Mouse (Mus musculus) lung, embryonic 15.5 days (tissue): ENCODE results near the gene Pecam1. TPM values are rescaled to one million over a fixed set of nuclear protein-coding genes. Genes with fewer than 3 reads are reported as not detected.
"Not testable (repeated sequence)": the region's sequence is repeated elsewhere in the genome, so short reads cannot be mapped to it uniquely, and the experiment has no call there.

Experiments used
- ATAC-seq: fragments of 200-750 bp; cut with Nextera tagmentation; 2 replicates; pipeline ENCODE4 v1.8.0; 2017; ENCODE audit warnings: moderate number of reproducible peaks, borderline replicate concordance; ENCODE audit not compliant: low FRiP score, low TSS enrichment; ENCODE audit errors: extremely low read depth
- H3K27ac ChIP-seq: fragments of 300-500 bp; sonication (generic); 2 replicates; pipeline ENCODE4 v1.5.1; 2015; ENCODE audit warnings: moderate library complexity, mild to moderate bottlenecking, inconsistent platforms
- H3K27me3 ChIP-seq: fragments of 300-500 bp; sonication (generic); 2 replicates; pipeline ENCODE4 v1.6.1; 2015; ENCODE audit warnings: inconsistent platforms
- H3K36me3 ChIP-seq: fragments of 300-500 bp; sonication (generic); 2 replicates; pipeline ENCODE4 v1.6.1; 2015; ENCODE audit warnings: inconsistent platforms
- H3K4me1 ChIP-seq: fragments of 300-500 bp; sonication (generic); 2 replicates; pipeline ENCODE4 v1.6.1; 2015; ENCODE audit warnings: inconsistent platforms
- H3K4me2 ChIP-seq: fragments of 300-500 bp; sonication (generic); 2 replicates; pipeline ENCODE4 v1.6.1; 2015; ENCODE audit warnings: inconsistent platforms, mild to moderate bottlenecking, moderate library complexity
- H3K4me3 ChIP-seq: fragments of 300-500 bp; sonication (generic); 2 replicates; pipeline ENCODE4 v1.5.1; 2015; ENCODE audit warnings: mild to moderate bottlenecking, inconsistent platforms
- H3K9ac ChIP-seq: fragments of 300-500 bp; sonication (generic); 2 replicates; pipeline ENCODE4 v1.6.1; 2015; ENCODE audit warnings: inconsistent platforms
- H3K9me3 ChIP-seq: fragments of 300-500 bp; sonication (generic); 2 replicates; pipeline ENCODE4 v1.6.1; 2016; ENCODE audit warnings: inconsistent platforms
- WGBS: fragments of 180-500 bp; shearing (Covaris S2); methylation state at CpG from one replicate; pipeline ENCODE4 v1.1.7; 2015; 5-methylcytosine and 5-hydroxymethylcytosine counted together
- polyA plus RNA-seq: library from polyadenylated mRNA; unstranded; fragments of >200 nt; fragmentation: Nextera tagmentation; extraction: Ambion mirVana; gene quantifications from 2 replicates; pipeline ENCODE4 v1.2.1, GENCODE M21; 2015

The Pecam1 gene
- polyA plus RNA-seq, 1 experiment from 2014 or later: 117 TPM

GRCm38 (mm10) chr11:106782271-106782670 lies 31.8 kb upstream of the Pecam1 start:
- not testable (repeated sequence) for H3K9me3 ChIP-seq, H3K4me3 ChIP-seq, H3K27ac ChIP-seq, ATAC-seq, H3K27me3 ChIP-seq, H3K9ac ChIP-seq, H3K4me2 ChIP-seq
- peaks cover 60% of the 10 kb centered on the region for H3K36me3 ChIP-seq
- WGBS: 79% methylated on average over 7 of the region's 7 CpGs
- peaks cover 42% of the 10 kb centered on the region for H3K4me1 ChIP-seq

- Histone ChIP-seq H3K27me3 (no peaks in the 10 kb centered on the region), H3K9me3 (no peaks in the 10 kb centered on the region), H3K4me2 (no peak overlapping the region), H3K27ac (no peak overlapping the region), H3K4me1 (peaks cover 34% of the 10 kb centered on the region), H3K9ac (no peak overlapping the region), H3K36me3 (peaks cover 60% of the 10 kb centered on the region), H3K4me3 (no peak overlapping the region)
- ATAC-seq: no peak
- WGBS: 76% methylated on average over 6 of the region's 6 CpGs
These were observed 30.3 kb upstream of the Pecam1 start for GRCm38 (mm10) chr11:106780590-106781220.

GRCm38 (mm10) chr11:106780089-106780425 lies 29.6 kb upstream of the Pecam1 start:
- Histone ChIP-seq H3K4me2 (peak overlapping the region; percentile 68), H3K4me1 (peaks cover 29% of the 10 kb centered on the region), H3K9ac (no peak overlapping the region; the same call in 1 of the 2 replicates), H3K9me3 (no peaks in the 10 kb centered on the region), H3K27ac (peak overlapping the region; percentile 93), H3K4me3 (peak overlapping the region; percentile 71; the same call in 1 of the 2 replicates), H3K36me3 (peaks cover 60% of the 10 kb centered on the region), H3K27me3 (no peaks in the 10 kb centered on the region)
- ATAC-seq: 0 out of 2 replicates have a peak, but pooled peaks have one; percentile 5
- WGBS: 62% methylated on average over 4 of the region's 4 CpGs

DNA sequence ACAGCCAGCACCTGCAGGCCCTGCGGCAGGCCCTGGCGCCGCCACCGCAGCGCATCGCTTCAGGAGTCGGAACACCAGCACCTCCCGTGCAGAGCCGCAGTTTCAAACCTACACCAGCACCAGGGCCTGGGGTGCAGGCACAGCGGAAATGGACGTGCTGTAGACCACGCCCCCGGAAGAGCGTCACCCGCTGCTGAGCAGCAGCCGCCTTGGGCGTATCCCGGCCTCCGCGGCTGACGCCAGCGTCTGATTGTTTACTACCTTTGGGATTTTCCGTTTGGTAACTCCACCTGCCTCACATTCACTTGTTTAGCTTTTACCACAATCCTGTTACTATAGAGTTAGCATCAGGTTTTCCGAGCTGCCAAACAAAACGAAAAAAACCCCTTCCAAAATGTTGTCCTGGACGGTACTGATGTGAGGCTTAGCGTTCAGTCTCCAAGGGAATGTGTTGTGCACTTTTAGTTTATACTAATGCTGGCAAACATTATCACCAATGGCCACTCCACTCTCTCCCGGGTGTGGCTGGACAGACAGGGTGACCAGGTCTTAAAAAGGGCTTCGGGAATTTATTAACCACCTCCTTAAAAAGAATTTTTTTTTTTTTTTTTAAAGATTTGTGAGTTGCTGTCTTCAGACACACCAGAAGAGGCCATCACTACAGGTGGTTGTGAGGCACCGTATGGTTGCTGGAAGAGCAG lies 29.1 kb upstream of the Pecam1 start, which contains the start of gene Polg2:
Polg2 (minus strand) TSS at position 150 of the 701 bp plus-strand sequence.
- H3K27ac ChIP-seq: peak within 1 kb of the TSS; percentile 93
- no peaks in the 10 kb centered on the region for H3K9me3 ChIP-seq
- peak within 1 kb of the TSS; percentile 71 for H3K4me3 ChIP-seq
- H3K27me3 ChIP-seq: no peaks in the 10 kb centered on the region
- H3K36me3 ChIP-seq: peaks cover 60% of the 10 kb centered on the region
- H3K4me1 ChIP-seq: peaks cover 26% of the 10 kb centered on the region
- peak; percentile 99 for ATAC-seq
- H3K4me2 ChIP-seq: peak within 1 kb of the TSS; percentile 68
- peak within 1 kb of the TSS; percentile 85 for H3K9ac ChIP-seq
- WGBS: 2% methylated on average over 30 of the region's 30 CpGs

DNA sequence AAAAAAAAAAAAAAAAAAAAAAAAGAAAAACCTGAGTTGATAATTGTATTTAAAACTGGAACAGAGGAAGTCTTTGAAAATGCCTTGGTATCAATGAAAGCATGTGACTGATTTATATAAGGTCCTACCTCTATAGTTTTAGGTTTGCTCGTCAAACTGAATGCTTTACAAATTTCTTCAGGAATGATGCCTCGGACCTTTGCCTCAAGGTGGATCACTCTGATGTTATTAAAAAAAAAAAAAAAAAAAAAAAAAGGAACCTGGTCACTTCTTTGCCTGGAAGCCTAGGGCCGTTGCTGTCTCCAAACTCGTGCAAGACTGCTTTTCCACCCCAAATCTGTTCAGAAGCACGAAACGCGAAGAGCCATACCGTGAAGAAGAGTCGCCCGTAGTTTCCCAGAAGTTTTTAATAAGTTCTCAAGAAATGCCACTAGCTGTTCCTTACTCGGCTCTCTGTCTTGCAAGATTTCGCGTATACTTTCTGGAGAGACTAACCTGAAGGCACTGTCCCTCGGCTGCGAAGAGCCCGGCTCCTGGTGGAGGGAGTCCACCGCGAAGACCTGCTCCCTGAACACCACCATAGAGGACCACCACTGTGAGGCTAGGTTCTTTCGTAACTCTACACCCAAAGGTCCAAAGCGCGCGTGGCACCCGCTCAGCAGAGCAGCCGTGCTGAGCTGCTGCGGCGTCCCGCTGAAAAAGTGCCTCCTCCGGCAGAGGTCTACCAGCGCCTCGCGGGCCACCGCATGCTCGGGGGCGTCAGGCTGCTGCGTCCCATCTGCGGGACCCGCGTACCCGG lies 28.4 kb upstream of the Pecam1 start:
- under 1% methylated on average over 39 of the region's 39 CpGs for WGBS
- H3K36me3 ChIP-seq: peaks cover 58% of the 10 kb centered on the region
- H3K4me2 ChIP-seq: peak overlapping the region; percentile 68
- H3K27ac ChIP-seq: peak overlapping the region; percentile 93
- H3K27me3 ChIP-seq: no peaks in the 10 kb centered on the region
- ATAC-seq: peak; percentile 87
- H3K4me3 ChIP-seq: peak overlapping the region; percentile 71
- peak overlapping the region; percentile 85 for H3K9ac ChIP-seq
- H3K9me3 ChIP-seq: no peaks in the 10 kb centered on the region
- peaks cover 23% of the 10 kb centered on the region for H3K4me1 ChIP-seq

DNA sequence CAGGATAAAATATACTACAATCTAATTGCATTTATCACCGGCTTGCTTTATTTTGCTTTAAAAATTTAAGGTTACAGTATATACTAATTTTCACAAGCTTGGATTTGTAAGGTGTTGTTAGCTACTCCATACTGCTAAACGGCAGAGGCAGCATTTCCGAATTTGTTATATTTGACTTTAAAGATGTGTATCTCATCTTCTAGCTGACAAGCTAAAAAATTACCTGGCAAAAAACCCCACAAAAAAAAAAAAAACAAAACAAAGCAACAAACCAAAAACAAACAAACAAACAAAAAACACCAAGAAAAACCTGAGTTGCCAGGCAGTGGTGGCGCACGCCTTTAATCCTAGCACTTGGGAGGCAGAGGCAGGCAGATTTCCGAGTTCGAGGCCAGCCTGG lies 27.7 kb upstream of the Pecam1 start:
- Histone ChIP-seq H3K27me3 (no peaks in the 10 kb centered on the region), H3K4me3 (peak overlapping the region; percentile 71), H3K9me3 (no peaks in the 10 kb centered on the region), H3K27ac (no peak overlapping the region), H3K9ac (no peak overlapping the region), H3K4me1 (peaks cover 17% of the 10 kb centered on the region), H3K4me2 (peak overlapping the region; percentile 68; the same call in 1 of the 2 replicates), H3K36me3 (peaks cover 58% of the 10 kb centered on the region)
- WGBS: 84% methylated on average over 7 of the region's 7 CpGs
- ATAC-seq: no peak

DNA sequence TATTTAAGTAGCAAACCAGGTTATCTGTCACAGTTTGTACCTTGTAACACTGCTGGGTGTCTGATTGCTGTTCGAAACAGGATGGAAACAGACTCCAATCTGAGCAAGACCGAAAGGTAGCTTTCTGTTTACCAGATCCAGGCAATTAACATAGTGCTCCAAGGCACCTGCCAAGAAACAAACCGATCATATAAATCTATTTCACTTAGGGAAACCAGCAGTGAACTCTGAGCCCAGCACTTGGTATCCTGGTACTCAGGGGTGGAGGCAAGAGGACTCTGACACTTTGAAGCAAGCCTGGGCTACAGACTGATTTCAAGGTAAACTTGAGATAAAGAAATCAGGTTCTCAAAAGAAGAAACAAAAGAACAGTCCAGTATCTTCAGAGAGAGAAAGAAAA lies 27.0 kb upstream of the Pecam1 start:
- Histone ChIP-seq H3K4me3 (no peak overlapping the region), H3K9ac (no peak overlapping the region), H3K4me1 (peaks cover 11% of the 10 kb centered on the region), H3K9me3 (no peaks in the 10 kb centered on the region), H3K27ac (no peak overlapping the region), H3K4me2 (0 out of 2 replicates have a peak overlapping the region, but pooled peaks have one; percentile 11), H3K27me3 (no peaks in the 10 kb centered on the region), H3K36me3 (peaks cover 57% of the 10 kb centered on the region)
- ATAC-seq: no peak
- WGBS: 93% methylated on average over 3 of the region's 3 CpGs

- Histone ChIP-seq H3K27me3 (no peaks in the 10 kb centered on the region), H3K4me1 (peaks cover 11% of the 10 kb centered on the region), H3K36me3 (peaks cover 57% of the 10 kb centered on the region), H3K4me2 (no peak overlapping the region), H3K9ac (no peak overlapping the region), H3K27ac (no peak overlapping the region), H3K4me3 (no peak overlapping the region), H3K9me3 (no peaks in the 10 kb centered on the region)
- ATAC-seq: no peak
- 87% methylated on average over 4 of the region's 4 CpGs for WGBS
These were observed 26.5 kb upstream of the Pecam1 start for GRCm38 (mm10) chr11:106776960-106777359.

- H3K36me3 ChIP-seq: peaks cover 73% of the 10 kb centered on the region
These were observed 22.6 kb upstream of the Pecam1 start for GRCm38 (mm10) chr11:106773061-106773460.

GRCm38 (mm10) chr11:106770195-106770974 lies 20.0 kb upstream of the Pecam1 start:
- Histone ChIP-seq H3K9ac (no peak overlapping the region), H3K4me1 (no peaks in the 10 kb centered on the region), H3K36me3 (peaks cover 85% of the 10 kb centered on the region), H3K27me3 (no peaks in the 10 kb centered on the region), H3K9me3 (no peaks in the 10 kb centered on the region), H3K4me2 (no peak overlapping the region), H3K4me3 (no peak overlapping the region), H3K27ac (no peak overlapping the region)
- WGBS: 95% methylated on average over 9 of the region's 9 CpGs
- no peak for ATAC-seq

More at GRCm38 (mm10) chr11:106773061-106773460, 22.6 kb upstream of the Pecam1 start:
- Histone ChIP-seq H3K27me3 (no peaks in the 10 kb centered on the region), H3K27ac (no peak overlapping the region), H3K4me2 (no peak overlapping the region), H3K4me1 (peaks cover 8% of the 10 kb centered on the region), H3K9ac (no peak overlapping the region), H3K9me3 (no peaks in the 10 kb centered on the region), H3K4me3 (no peak overlapping the region)
- ATAC-seq: no peak
- WGBS: 92% methylated on average over 9 of the region's 9 CpGs

GRCm38 (mm10) chr11:106767516-106767915 lies 17.1 kb upstream of the Pecam1 start:
- Histone ChIP-seq H3K4me2 (no peak overlapping the region), H3K9me3 (no peaks in the 10 kb centered on the region), H3K4me3 (no peak overlapping the region), H3K36me3 (peaks cover 61% of the 10 kb centered on the region), H3K9ac (no peak overlapping the region), H3K27ac (no peak overlapping the region), H3K4me1 (peaks cover 8% of the 10 kb centered on the region), H3K27me3 (no peaks in the 10 kb centered on the region)
- 93% methylated on average over 4 of the region's 4 CpGs for WGBS
- ATAC-seq: no peak
